Mouse (Mus musculus): ENCODE measurements around the gene Gm3238. TPM values are rescaled to one million over a fixed set of nuclear protein-coding genes. Genes with fewer than 3 reads are reported as not detected.
"Not testable (repeated sequence)": the region's sequence is repeated elsewhere in the genome, so short reads cannot be mapped to it uniquely, and the experiment has no call there.

Gene Gm3238
- total and polyA plus RNA-seq, 2 experiments from 2014 or later = not detected

DNA sequence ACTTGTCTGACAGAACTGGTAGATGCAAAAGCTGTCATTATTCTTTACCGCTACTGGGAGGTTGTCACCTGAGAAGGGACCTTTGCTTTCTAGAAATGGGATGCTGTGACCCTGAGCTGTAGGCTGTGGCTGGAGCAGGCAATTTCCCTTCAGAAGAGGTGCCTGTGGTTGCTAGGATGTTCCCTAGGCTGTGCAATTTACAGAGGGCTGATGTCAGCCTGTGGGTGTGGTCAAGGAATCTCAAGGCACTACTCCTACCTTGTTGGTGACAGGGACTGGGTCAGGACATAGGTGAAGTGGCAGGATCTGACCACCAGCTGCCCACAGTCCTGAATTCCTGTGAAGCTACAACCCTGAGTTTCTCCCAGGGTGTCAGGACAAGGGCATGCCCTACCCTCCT lies 1.4 kb downstream of the Gm3238 start:
- no peaks in the 10 kb centered on the region for H3K27me3 ChIP-seq (ENCODE audit: control insufficient read depth, insufficient read depth, low read length)
- H3K36me3 ChIP-seq (replicated peaks; ENCODE audit: control insufficient read depth, insufficient read depth, low read length) = no peaks in the 10 kb centered on the region
- 64% methylated on average over 1 of the region's 1 CpGs for WGBS
- H3K4me2 ChIP-seq (ENCODE audit: low read depth, low read length) = no peak overlapping the region
- ATAC-seq (ENCODE audit: insufficient read depth, low read depth) (no peak), DNase-seq (ENCODE audit: low spot score) (no peak)
- H3K27ac ChIP-seq (ENCODE audit: low read depth) = no peak overlapping the region
- H3K9me3 ChIP-seq (replicated peaks; ENCODE audit: control insufficient read depth, low read length) = no peaks in the 10 kb centered on the region
- no peak overlapping the region for H3K4me3 ChIP-seq (ENCODE audit: low read depth, low read length)
- TF ChIP-seq EP300 (IDR thresholded peaks at IDR 0.05; ENCODE audit: low read depth) (no peak), CTCF (IDR thresholded peaks at IDR 0.05; ENCODE audit: low read depth) (no peak)
- no peak overlapping the region for H3K9ac ChIP-seq (replicated peaks; ENCODE audit: low read depth, low read length)
- no peaks in the 10 kb centered on the region for H3K4me1 ChIP-seq (ENCODE audit: control insufficient read depth, insufficient read depth)

DNA sequence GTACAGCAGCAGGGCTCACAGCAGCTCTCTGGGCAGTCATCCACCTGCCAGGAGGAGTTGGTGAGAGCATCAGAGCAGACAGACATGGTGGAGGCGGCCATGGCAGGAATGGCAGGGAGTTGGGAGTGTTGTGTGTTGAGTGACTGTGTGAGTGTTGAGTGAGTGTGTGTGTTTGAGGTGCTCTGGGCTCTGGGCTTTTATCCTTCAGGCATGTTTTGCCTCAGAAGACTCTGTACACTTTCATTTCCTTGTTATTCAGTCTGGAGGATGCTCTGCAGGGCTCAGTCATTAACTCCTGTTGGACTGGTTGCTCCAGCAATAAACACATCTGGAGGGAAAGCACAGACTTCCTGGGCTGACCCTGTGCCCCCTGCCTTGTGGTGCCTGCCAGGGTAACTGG lies 11.5 kb downstream of the Gm3238 start, which contains the start of gene Gm3233:
Gene Gm3233, minus strand, starts transcription at position 101 of the 400 bp plus-strand sequence.
- H3K4me2 ChIP-seq (ENCODE audit: low read depth, low read length); H3K27ac ChIP-seq (ENCODE audit: low read depth); H3K4me3 ChIP-seq (ENCODE audit: low read depth, low read length); H3K36me3 ChIP-seq (replicated peaks; ENCODE audit: control insufficient read depth, insufficient read depth, low read length); H3K27me3 ChIP-seq (ENCODE audit: control insufficient read depth, insufficient read depth, low read length); ATAC-seq (ENCODE audit: insufficient read depth, low read depth); H3K9me3 ChIP-seq (replicated peaks; ENCODE audit: control insufficient read depth, low read length); H3K4me1 ChIP-seq (ENCODE audit: control insufficient read depth, insufficient read depth); DNase-seq (ENCODE audit: low spot score); H3K9ac ChIP-seq (replicated peaks; ENCODE audit: low read depth, low read length): not testable (repeated sequence)
- no CpG with 5 or more reads among the region's 1 CpGs for WGBS

DNA sequence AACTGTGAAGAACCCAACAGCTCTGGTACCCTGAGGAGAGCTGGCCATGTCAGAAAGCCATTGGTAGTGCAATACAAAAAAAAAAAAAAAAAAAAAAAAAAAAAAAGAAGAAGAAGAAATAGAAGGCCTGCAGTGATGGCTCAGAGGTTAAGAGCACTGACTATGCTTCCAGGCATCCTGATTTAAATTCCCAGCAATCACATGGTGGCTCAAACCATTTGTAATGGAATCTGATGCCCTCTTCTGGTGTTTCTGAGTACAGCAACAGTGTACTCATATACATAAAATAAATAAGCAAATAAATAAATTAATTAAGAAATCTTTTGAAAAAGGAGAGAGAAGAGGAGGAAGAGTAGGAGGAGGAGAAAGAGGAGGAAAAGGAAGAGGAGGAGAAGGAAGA lies 17.7 kb downstream of the Gm3238 start:
- no peak for ATAC-seq (ENCODE audit: insufficient read depth, low read depth)
- no peak overlapping the region for H3K9ac ChIP-seq (replicated peaks; ENCODE audit: low read depth, low read length)
- no peaks in the 10 kb centered on the region for H3K4me1 ChIP-seq (ENCODE audit: control insufficient read depth, insufficient read depth)
- H3K4me2 ChIP-seq (ENCODE audit: low read depth, low read length) = no peak overlapping the region
- no peak overlapping the region for H3K4me3 ChIP-seq (ENCODE audit: low read depth, low read length)
- TF ChIP-seq EP300 (IDR thresholded peaks at IDR 0.05; ENCODE audit: low read depth) = no peak
- no peak for TF ChIP-seq CTCF (IDR thresholded peaks at IDR 0.05; ENCODE audit: low read depth)
- no peak overlapping the region for H3K27ac ChIP-seq (ENCODE audit: low read depth)
- no peaks in the 10 kb centered on the region for H3K9me3 ChIP-seq (replicated peaks; ENCODE audit: control insufficient read depth, low read length)
- H3K36me3 ChIP-seq (replicated peaks; ENCODE audit: control insufficient read depth, insufficient read depth, low read length) = no peaks in the 10 kb centered on the region
- no peak for DNase-seq (ENCODE audit: low spot score)
- H3K27me3 ChIP-seq (ENCODE audit: control insufficient read depth, insufficient read depth, low read length) = no peaks in the 10 kb centered on the region

DNA sequence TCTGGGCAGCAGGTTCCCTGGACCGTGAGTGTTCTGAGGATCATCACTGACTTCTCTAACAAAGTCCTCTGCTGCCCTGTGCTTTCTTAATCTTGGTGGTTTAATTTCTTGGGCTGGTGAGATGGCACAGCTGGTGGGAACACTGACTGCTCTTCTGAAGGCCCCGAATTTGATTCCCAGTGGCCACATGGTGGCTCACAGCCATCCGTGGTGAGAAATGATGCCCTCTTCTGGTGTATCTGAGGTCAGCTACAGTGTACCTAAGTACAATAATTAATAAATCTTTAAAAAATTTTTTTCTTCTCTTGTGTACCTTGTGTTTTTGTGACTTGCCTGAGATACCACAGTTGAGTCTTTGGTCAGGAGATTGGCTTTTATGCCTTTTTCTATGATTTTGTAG lies 18.8 kb downstream of the Gm3238 start:
- not testable (repeated sequence) for H3K4me2 ChIP-seq (ENCODE audit: low read depth, low read length); H3K27me3 ChIP-seq (ENCODE audit: control insufficient read depth, insufficient read depth, low read length); H3K4me1 ChIP-seq (ENCODE audit: control insufficient read depth, insufficient read depth); ATAC-seq (ENCODE audit: insufficient read depth, low read depth); H3K36me3 ChIP-seq (replicated peaks; ENCODE audit: control insufficient read depth, insufficient read depth, low read length); H3K27ac ChIP-seq (ENCODE audit: low read depth); H3K9me3 ChIP-seq (replicated peaks; ENCODE audit: control insufficient read depth, low read length); H3K4me3 ChIP-seq (ENCODE audit: low read depth, low read length); DNase-seq (ENCODE audit: low spot score); H3K9ac ChIP-seq (replicated peaks; ENCODE audit: low read depth, low read length)
- WGBS = 65% methylated on average over 3 of the region's 3 CpGs

DNA sequence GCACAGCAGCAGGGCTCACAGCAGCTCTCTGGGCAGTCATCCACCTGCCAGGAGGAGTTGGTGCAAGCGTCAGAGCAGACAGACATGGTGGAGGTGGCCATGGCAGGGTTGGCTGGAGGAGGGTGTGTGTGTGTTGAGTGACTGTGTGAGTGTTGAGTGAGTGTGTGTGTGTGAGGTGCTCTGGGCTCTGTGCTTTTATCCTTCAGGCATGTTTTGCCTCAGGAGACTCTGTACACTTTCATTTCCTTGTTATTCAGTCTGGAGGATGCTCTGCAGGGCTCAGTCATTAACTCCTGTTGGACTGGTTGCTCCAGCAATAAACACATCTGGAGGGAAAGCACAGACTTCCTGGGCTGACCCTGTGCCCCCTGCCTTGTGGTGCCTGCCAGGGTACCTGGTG lies 19.9 kb downstream of the Gm3238 start, which contains the start of gene Gm9736:
Gene Gm9736, minus strand, starts transcription at position 101 of the 400 bp plus-strand sequence.
- not testable (repeated sequence) for DNase-seq (ENCODE audit: low spot score); ATAC-seq (ENCODE audit: insufficient read depth, low read depth); H3K9me3 ChIP-seq (replicated peaks; ENCODE audit: control insufficient read depth, low read length); H3K36me3 ChIP-seq (replicated peaks; ENCODE audit: control insufficient read depth, insufficient read depth, low read length); H3K4me2 ChIP-seq (ENCODE audit: low read depth, low read length); H3K9ac ChIP-seq (replicated peaks; ENCODE audit: low read depth, low read length); H3K27me3 ChIP-seq (ENCODE audit: control insufficient read depth, insufficient read depth, low read length); H3K27ac ChIP-seq (ENCODE audit: low read depth); H3K4me3 ChIP-seq (ENCODE audit: low read depth, low read length); H3K4me1 ChIP-seq (ENCODE audit: control insufficient read depth, insufficient read depth)
- WGBS = 13% methylated on average over 1 of the region's 1 CpGs

DNA sequence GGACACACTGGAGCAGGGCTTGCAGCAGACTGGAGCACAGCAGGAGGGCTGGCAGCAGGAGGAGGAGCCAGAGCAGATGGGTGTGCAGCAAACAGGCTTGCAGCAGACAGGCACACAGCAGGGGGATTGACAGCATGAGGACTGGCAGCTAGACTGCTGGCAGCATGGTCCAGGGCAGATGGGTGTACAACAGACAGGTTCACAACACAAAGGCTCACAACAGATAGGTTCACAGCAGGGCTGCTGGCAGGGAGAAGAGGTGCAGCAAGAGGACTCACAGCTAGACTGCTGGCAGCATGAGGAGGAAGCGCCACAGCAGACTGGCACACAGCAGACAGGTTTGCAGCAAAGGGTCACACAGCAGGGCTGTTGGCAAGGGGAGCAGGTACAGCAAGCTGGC lies 20.4 kb downstream of the Gm3238 start:
- not testable (repeated sequence) for H3K4me1 ChIP-seq (ENCODE audit: control insufficient read depth, insufficient read depth); H3K4me3 ChIP-seq (ENCODE audit: low read depth, low read length); H3K27ac ChIP-seq (ENCODE audit: low read depth); H3K9me3 ChIP-seq (replicated peaks; ENCODE audit: control insufficient read depth, low read length); DNase-seq (ENCODE audit: low spot score); H3K4me2 ChIP-seq (ENCODE audit: low read depth, low read length); ATAC-seq (ENCODE audit: insufficient read depth, low read depth); H3K9ac ChIP-seq (replicated peaks; ENCODE audit: low read depth, low read length); H3K27me3 ChIP-seq (ENCODE audit: control insufficient read depth, insufficient read depth, low read length); H3K36me3 ChIP-seq (replicated peaks; ENCODE audit: control insufficient read depth, insufficient read depth, low read length)
- 53% methylated on average over 1 of the region's 1 CpGs for WGBS

DNA sequence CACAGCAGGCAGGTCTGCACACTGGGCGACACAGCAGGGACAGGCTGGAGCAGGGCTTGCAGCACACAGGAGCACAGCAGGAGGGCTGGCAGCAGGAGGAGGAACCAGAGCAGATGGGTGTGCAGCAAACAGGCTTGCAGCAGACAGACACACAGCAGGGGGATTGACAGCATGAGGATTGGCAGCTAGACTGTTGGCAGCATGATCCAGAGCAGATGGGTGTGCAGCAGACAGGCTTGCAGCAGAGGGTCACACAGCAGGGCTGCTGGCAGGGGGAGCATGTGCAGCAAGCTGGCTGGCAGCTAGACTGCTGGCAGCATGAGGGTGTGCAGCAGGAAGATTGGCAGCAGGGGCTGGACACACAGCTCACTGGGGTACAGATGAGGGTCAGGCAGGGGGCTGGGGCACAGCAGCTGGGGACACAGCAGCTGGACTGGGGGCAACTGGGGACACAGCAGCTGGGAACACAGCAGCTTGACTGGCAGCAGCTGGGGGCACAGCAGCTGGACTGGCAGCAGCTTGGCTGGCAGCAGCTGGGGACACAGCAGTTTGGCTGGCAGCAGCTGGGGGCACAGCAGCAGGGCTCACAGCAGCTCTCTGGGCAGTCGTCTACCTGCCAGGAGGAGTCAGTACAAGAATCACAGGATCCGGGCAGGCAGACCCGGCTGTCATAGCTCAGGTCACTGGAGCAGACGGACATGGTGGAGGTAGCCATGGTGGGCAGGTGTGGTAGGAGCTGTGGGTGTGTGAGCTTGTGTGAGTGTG lies 29.0 kb downstream of the Gm3238 start, which contains the start of gene Gm18596:
Gene Gm18596, minus strand, starts transcription at position 715 of the 765 bp plus-strand sequence.
- not testable (repeated sequence) for ATAC-seq (ENCODE audit: insufficient read depth, low read depth); H3K27ac ChIP-seq (ENCODE audit: low read depth); H3K4me2 ChIP-seq (ENCODE audit: low read depth, low read length); H3K9ac ChIP-seq (replicated peaks; ENCODE audit: low read depth, low read length); DNase-seq (ENCODE audit: low spot score); H3K27me3 ChIP-seq (ENCODE audit: control insufficient read depth, insufficient read depth, low read length); H3K4me3 ChIP-seq (ENCODE audit: low read depth, low read length); H3K9me3 ChIP-seq (replicated peaks; ENCODE audit: control insufficient read depth, low read length); H3K36me3 ChIP-seq (replicated peaks; ENCODE audit: control insufficient read depth, insufficient read depth, low read length); H3K4me1 ChIP-seq (ENCODE audit: control insufficient read depth, insufficient read depth)
- WGBS = 53% methylated on average over 4 of the region's 5 CpGs

Measured in heart, postnatal 0 days (tissue).